Mouse (Mus musculus) MEL (cell line): ENCODE results near the gene Arid5a.

ENCODE experiments used
- BHLHE40 ChIP-seq: IDR thresholded peaks from 2 replicates; pipeline ENCODE4 v1.6.1; 2012; ENCODE audit warnings: low read depth, mild to moderate bottlenecking, inconsistent platforms, low read length, improper control_type of control experiment, borderline replicate concordance
- CTCF ChIP-seq, 3 experiments: IDR thresholded peaks in 2 of 3; conservative IDR thresholded peaks in 1 of 3; 2 replicates each; pipeline ENCODE4 v1.5.1; 2011 to 2012; ENCODE audit warnings: low read length in 3 of 3, low read depth in 2 of 3, mild to moderate bottlenecking in 2 of 3, improper control_type of control experiment in 1 of 3, inconsistent platforms in 1 of 3, mixed read lengths in 1 of 3, moderate library complexity in 1 of 3; ENCODE audit not compliant: control insufficient read depth in 1 of 3, insufficient read depth in 1 of 3, poor library complexity in 1 of 3, severe bottlenecking in 1 of 3
- KAT2A ChIP-seq: conservative IDR thresholded peaks from 2 replicates; pipeline ENCODE4 v1.6.1; 2012; ENCODE audit warnings: low read depth, low read length, improper control_type of control experiment, inconsistent platforms
- MAFK ChIP-seq: IDR thresholded peaks from 2 replicates; pipeline ENCODE4 v1.6.1; 2011; ENCODE audit warnings: low read depth, mild to moderate bottlenecking, low read length, improper control_type of control experiment, borderline replicate concordance
- MAX ChIP-seq: IDR thresholded peaks from 2 replicates; pipeline ENCODE4 v1.6.1; 2011; ENCODE audit warnings: low read length, improper control_type of control experiment

- TF ChIP-seq CTCF (IDR thresholded peaks at IDR 0.05 in 2 of 3, conservative IDR thresholded peaks at IDR 0.05 in 1 of 3; ENCODE audit: control insufficient read depth in 1 of 3, insufficient read depth in 1 of 3, low read depth in 2 of 3, low read length in 3 of 3, poor library complexity in 1 of 3, severe bottlenecking in 1 of 3): no peak
- no peak for TF ChIP-seq KAT2A
- no peak for TF ChIP-seq MAX
- no peak for TF ChIP-seq BHLHE40
- TF ChIP-seq MAFK: no peak
These were observed 26.6 kb upstream of the Arid5a start for GRCm38 (mm10) chr1:36280938-36281337.
